9 mouse cellular contexts compared by ENCODE assay signal in genomic region chr11:34832678-34833077, GRCm38 (mm10). TPM values are rescaled to one million over a fixed set of nuclear protein-coding genes. Genes with fewer than 3 reads are reported as not detected.
DNase-seq lines count a peak whose midpoint lies in the region; ATAC-seq lines count a peak whose summit lies in the region.
"Had no signal": no experiment of that assay in that cellular context is flagged by ENCODE, and none has a peak within 500 bp of the region (broad histone marks: within the 10 kb centered on the region; RNA-seq: fewer than 3 reads in every experiment).

No protein-coding gene starts in this region.

- H3K4me2 ChIP-seq in kidney, embryonic 16.5 days (replicated peaks; ENCODE audit: low read depth, low read length) = peak overlapping the region; percentile 86
- H3K4me2 ChIP-seq in hindbrain, embryonic 13.5 days = peak overlapping the region; percentile 78
- H3K4me2 ChIP-seq in midbrain, embryonic 15.5 days = peak overlapping the region; percentile 90

- no peaks in the 10 kb centered on the region for H3K27me3 ChIP-seq in kidney, embryonic 16.5 days (ENCODE audit: insufficient read depth, low read length)
- no peaks in the 10 kb centered on the region for H3K27me3 ChIP-seq in hindbrain, embryonic 13.5 days
- H3K27me3 ChIP-seq in midbrain, embryonic 15.5 days (replicated peaks) = no peaks in the 10 kb centered on the region

- WGBS in kidney, embryonic 16.5 days = 10% methylated on average over 4 of the region's 5 CpGs
- WGBS in hindbrain, embryonic 13.5 days = 13% methylated on average over 4 of the region's 5 CpGs
- WGBS in midbrain, embryonic 15.5 days = 8% methylated on average over 5 of the region's 5 CpGs

- peak overlapping the region; percentile 79 for H3K9ac ChIP-seq in kidney, embryonic 16.5 days (replicated peaks; ENCODE audit: low read length)
- peak overlapping the region; percentile 83 for H3K9ac ChIP-seq in hindbrain, embryonic 13.5 days
- 0 out of 2 replicates have a peak overlapping the region, but pooled peaks have one; percentile 29 for H3K9ac ChIP-seq in midbrain, embryonic 15.5 days

- no peak for DNase-seq in kidney, postnatal 25 days
- DNase-seq in R1 (ENCODE audit: low read depth, low spot score) = peak; percentile 15
- DNase-seq in frontal cortex, postnatal 14 days (ENCODE audit: low spot score in 2 of 2) = no peak
- DNase-seq in right cerebral cortex, postnatal 36 days (ENCODE audit: low spot score in 2 of 2) = no peak
- DNase-seq in layer of hippocampus, adult 11-12 months (ENCODE audit: low spot score) = no peak

- H3K9me3 ChIP-seq in kidney, embryonic 16.5 days (ENCODE audit: low read length) = no peaks in the 10 kb centered on the region
- no peaks in the 10 kb centered on the region for H3K9me3 ChIP-seq in hindbrain, embryonic 13.5 days
- H3K9me3 ChIP-seq in midbrain, embryonic 15.5 days = no peaks in the 10 kb centered on the region

- peaks cover 19% of the 10 kb centered on the region for H3K36me3 ChIP-seq in kidney, embryonic 16.5 days (ENCODE audit: insufficient read depth, low read length)
- peaks cover 10% of the 10 kb centered on the region for H3K36me3 ChIP-seq in hindbrain, embryonic 13.5 days
- H3K36me3 ChIP-seq in midbrain, embryonic 15.5 days (replicated peaks) = no peaks in the 10 kb centered on the region

- peaks cover 14% of the 10 kb centered on the region for H3K4me1 ChIP-seq in kidney, embryonic 16.5 days (ENCODE audit: insufficient read depth, low read length)
- H3K4me1 ChIP-seq in hindbrain, embryonic 13.5 days (replicated peaks) = peaks cover 15% of the 10 kb centered on the region
- H3K4me1 ChIP-seq in midbrain, embryonic 15.5 days = peaks cover 17% of the 10 kb centered on the region

- peak overlapping the region; percentile 70 for H3K4me3 ChIP-seq in kidney, embryonic 16.5 days (ENCODE audit: low read length)
- peak overlapping the region; percentile 67 for H3K4me3 ChIP-seq in hindbrain, embryonic 13.5 days
- peak overlapping the region; percentile 53 for H3K4me3 ChIP-seq in midbrain, embryonic 15.5 days

- peak; percentile 28; the same call in 1 of the 2 replicates for ATAC-seq in kidney, embryonic 16.5 days (ENCODE audit: low FRiP score, low TSS enrichment)
- ATAC-seq in hindbrain, embryonic 13.5 days (ENCODE audit: low FRiP score) = no peak
- ATAC-seq in midbrain, embryonic 15.5 days (replicated peaks) = peak; percentile 57; the same call in 1 of the 2 replicates

- H3K27ac ChIP-seq in kidney, embryonic 16.5 days (ENCODE audit: low read length) = no peak overlapping the region
- no peak overlapping the region for H3K27ac ChIP-seq in hindbrain, embryonic 13.5 days
- no peak overlapping the region for H3K27ac ChIP-seq in midbrain, embryonic 15.5 days
- H3K27ac ChIP-seq: layer of hippocampus, adult 2 months had no signal

RNA-seq across cellular contexts. Expression of gene Spdl1, which starts 0.8 kb away (rescaled TPM):
- polyA plus RNA-seq in kidney, embryonic 16.5 days (2015; fragmentation: Nextera tagmentation; extraction: Ambion mirVana) = 22.7 and 24.1 TPM in 2 replicates
- polyA plus RNA-seq in hindbrain, embryonic 13.5 days (2015; fragmentation: Nextera tagmentation; extraction: Ambion mirVana) = 5.4 and 5.7 TPM in 2 replicates
- polyA plus RNA-seq in midbrain, embryonic 15.5 days (2015; fragmentation: Nextera tagmentation; extraction: Ambion mirVana) = 3.4 and 3.5 TPM in 2 replicates

RNA-seq across cellular contexts. Expression of gene Dock2, which starts 49.0 kb away (rescaled TPM):
- 1.4 and 1.6 TPM in 2 replicates for polyA plus RNA-seq in kidney, embryonic 16.5 days (2015; fragmentation: Nextera tagmentation; extraction: Ambion mirVana)
- polyA plus RNA-seq in hindbrain, embryonic 13.5 days (2015; fragmentation: Nextera tagmentation; extraction: Ambion mirVana) = 0.87 and 0.93 TPM in 2 replicates
- 0.60 and 0.68 TPM in 2 replicates for polyA plus RNA-seq in midbrain, embryonic 15.5 days (2015; fragmentation: Nextera tagmentation; extraction: Ambion mirVana)

Comparison
In these comparisons a context has a peak if more than half of its experiments do, and no peak if none do; other contexts are left out.
1. H3K9ac ChIP-seq: peak in every context shown above with its lines; median percentile 83 in hindbrain, embryonic 13.5 days; 79 in kidney, embryonic 16.5 days; 29 in midbrain, embryonic 15.5 days.